Mouse (Mus musculus) ES-Bruce4 (cell line): ENCODE measurements around the gene Ankmy2.

Experiments used
- CTCF ChIP-seq: IDR thresholded peaks from one replicate; pipeline ENCODE4 v1.8.1; 2011; ENCODE audit warnings: low read depth, low read length
- EP300 ChIP-seq: IDR thresholded peaks from 2 replicates; pipeline ENCODE4 v1.6.1; 2011; ENCODE audit warnings: low read depth, low read length; ENCODE audit not compliant: insufficient read depth
- POLR2A ChIP-seq: IDR thresholded peaks from one replicate; pipeline ENCODE4 v1.8.1; 2011; ENCODE audit warnings: low read length; ENCODE audit not compliant: insufficient read depth

DNA sequence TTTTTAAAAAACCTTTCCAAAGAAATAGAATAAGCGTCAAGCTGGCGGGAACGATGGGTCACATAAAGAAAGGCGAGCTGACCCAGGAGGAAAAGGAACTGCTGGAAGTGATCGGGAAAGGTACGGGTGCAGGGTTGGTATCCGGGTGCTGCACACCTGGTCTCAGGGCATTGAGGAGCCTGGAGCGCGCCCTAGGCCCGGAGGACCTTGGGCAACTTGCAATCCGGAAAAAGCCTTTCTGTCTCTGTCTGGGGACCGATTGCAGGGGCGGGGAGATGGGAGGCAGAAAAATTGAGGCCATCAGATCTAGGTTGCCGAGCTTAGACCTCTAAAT, 357 bp downstream of the Ankmy2 start:
- TF ChIP-seq CTCF (no peak), POLR2A (no peak), EP300 (no peak)
